In the genomic region with DNA sequence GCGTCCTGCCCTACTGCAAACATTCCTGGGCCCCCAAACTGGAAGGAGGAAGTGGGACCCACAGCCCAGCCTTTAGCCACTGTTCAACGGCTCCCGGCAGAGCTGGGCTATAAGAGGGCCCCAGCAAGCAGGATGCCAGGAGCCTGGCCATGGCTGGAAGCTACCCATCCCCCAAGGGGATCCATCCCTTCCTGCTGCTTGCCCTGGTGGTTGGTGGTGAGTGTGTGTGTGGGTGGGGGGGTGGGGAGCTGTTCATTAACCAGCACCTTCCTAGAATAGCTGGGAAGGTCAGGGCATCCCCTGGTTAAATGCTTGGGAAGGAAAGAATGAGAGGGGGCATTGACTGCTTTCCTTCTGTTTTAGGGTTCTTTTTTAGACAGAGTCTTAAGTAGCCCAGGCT, we compare ENCODE assay signal across 28 mouse cellular contexts. TPM values are rescaled to one million over a fixed set of nuclear protein-coding genes. Genes with fewer than 3 reads are reported as not detected.
DNase-seq lines count a peak whose midpoint lies in the region; ATAC-seq lines count a peak whose summit lies in the region.
"Had no signal": no experiment of that assay in that cellular context is flagged by ENCODE, and none has a peak within 500 bp of the region (broad histone marks: within the 10 kb centered on the region; RNA-seq: fewer than 3 reads in every experiment).

No protein-coding gene starts in this region.

- no peaks in the 10 kb centered on the region for H3K36me3 ChIP-seq in kidney, embryonic 14.5 days (ENCODE audit: control insufficient read depth, insufficient read depth, low read length)
- H3K36me3 ChIP-seq in liver, embryonic 13.5 days, result no peaks in the 10 kb centered on the region
- H3K36me3 ChIP-seq in liver, embryonic 11.5 days (ENCODE audit: control insufficient read depth, insufficient read depth, low read length), result no peaks in the 10 kb centered on the region
- H3K36me3 ChIP-seq in limb, embryonic 13.5 days, result no peaks in the 10 kb centered on the region
- H3K36me3 ChIP-seq: embryonic facial prominence, embryonic 15.5 days; heart, embryonic 10.5 days; limb, embryonic 15.5 days had no signal

- H3K4me1 ChIP-seq in kidney, embryonic 14.5 days (ENCODE audit: control insufficient read depth, insufficient read depth, low read length), result peaks cover 30% of the 10 kb centered on the region
- H3K4me1 ChIP-seq in liver, embryonic 13.5 days (replicated peaks), result peaks cover 72% of the 10 kb centered on the region
- peaks cover 42% of the 10 kb centered on the region for H3K4me1 ChIP-seq in liver, embryonic 11.5 days (replicated peaks; ENCODE audit: control insufficient read depth, insufficient read depth, low read length)
- peaks cover 32% of the 10 kb centered on the region for H3K4me1 ChIP-seq in limb, embryonic 13.5 days

- H3K27ac ChIP-seq in kidney, embryonic 14.5 days (ENCODE audit: low read depth, low read length), result peak overlapping the region; percentile 31; the same call in 1 of the 2 replicates
- peak overlapping the region; percentile 55; the same call in 1 of the 2 replicates for H3K27ac ChIP-seq in liver, embryonic 13.5 days
- no peak overlapping the region for H3K27ac ChIP-seq in liver, embryonic 11.5 days (ENCODE audit: low read depth, low read length)
- H3K27ac ChIP-seq in limb, embryonic 13.5 days, result no peak overlapping the region
- H3K27ac ChIP-seq: embryonic facial prominence, embryonic 15.5 days; gastrocnemius, adult 2 months; heart, embryonic 10.5 days; hindbrain, embryonic 14.5 days; limb, embryonic 15.5 days had no signal

- H3K9me3 ChIP-seq in kidney, embryonic 14.5 days (ENCODE audit: control insufficient read depth, low read length), result no peaks in the 10 kb centered on the region
- no peaks in the 10 kb centered on the region for H3K9me3 ChIP-seq in liver, embryonic 13.5 days (replicated peaks)
- H3K9me3 ChIP-seq in liver, embryonic 11.5 days (ENCODE audit: control insufficient read depth, low read length), result no peaks in the 10 kb centered on the region
- no peaks in the 10 kb centered on the region for H3K9me3 ChIP-seq in limb, embryonic 13.5 days
- H3K9me3 ChIP-seq: embryonic facial prominence, embryonic 15.5 days; heart, embryonic 10.5 days; limb, embryonic 15.5 days had no signal

- no peak overlapping the region for H3K4me2 ChIP-seq in kidney, embryonic 14.5 days (replicated peaks; ENCODE audit: low read depth, low read length)
- H3K4me2 ChIP-seq in liver, embryonic 13.5 days, result peak overlapping the region; percentile 56
- H3K4me2 ChIP-seq in liver, embryonic 11.5 days, result no peak overlapping the region
- H3K4me2 ChIP-seq in limb, embryonic 13.5 days (replicated peaks), result no peak overlapping the region
- H3K4me2 ChIP-seq: embryonic facial prominence, embryonic 15.5 days; hindbrain, embryonic 14.5 days; limb, embryonic 15.5 days had no signal

- intact Hi-C loops in left cerebral cortex, postnatal 25 days (cut with DNase I), result no loop called here

- 0 out of 2 replicates have a peak, but pooled peaks have one; percentile 10 for ATAC-seq in kidney, embryonic 14.5 days (ENCODE audit: low FRiP score, low TSS enrichment)
- no peak; the same call in 1 of the 2 replicates for ATAC-seq in liver, embryonic 13.5 days (ENCODE audit: low read depth)
- ATAC-seq in liver, embryonic 11.5 days (replicated peaks; ENCODE audit: low FRiP score), result no peak
- ATAC-seq in limb, embryonic 13.5 days (ENCODE audit: low FRiP score, low read depth), result no peak
- ATAC-seq: forebrain, embryonic 14.5 days; inflammation-experienced regulatory T-cells, adult 6 months; lung, postnatal 0 days had no signal

- no peak overlapping the region for H3K4me3 ChIP-seq in kidney, embryonic 14.5 days (ENCODE audit: low read length)
- no peak overlapping the region for H3K4me3 ChIP-seq in liver, embryonic 13.5 days (replicated peaks)
- H3K4me3 ChIP-seq in liver, embryonic 11.5 days (ENCODE audit: low read depth, low read length), result no peak overlapping the region
- H3K4me3 ChIP-seq in limb, embryonic 13.5 days, result no peak overlapping the region
- H3K4me3 ChIP-seq: embryonic facial prominence, embryonic 15.5 days; gastrocnemius, adult 2 months; heart, embryonic 10.5 days; limb, embryonic 15.5 days had no signal

- H3K27me3 ChIP-seq in kidney, embryonic 14.5 days (ENCODE audit: control insufficient read depth, insufficient read depth, low read length), result no peaks in the 10 kb centered on the region
- H3K27me3 ChIP-seq in liver, embryonic 13.5 days, result peaks cover 34% of the 10 kb centered on the region
- H3K27me3 ChIP-seq in liver, embryonic 11.5 days (replicated peaks; ENCODE audit: control insufficient read depth, insufficient read depth, low read length), result peaks cover 8% of the 10 kb centered on the region
- peaks cover 14% of the 10 kb centered on the region for H3K27me3 ChIP-seq in limb, embryonic 13.5 days

- DNase-seq in kidney, adult 9 months, result no peak
- no peak for DNase-seq in liver, embryonic 13.5 days
- no peak for DNase-seq in liver, embryonic 11.5 days (ENCODE audit: low spot score)
- DNase-seq in layer of hippocampus, adult 18-20 months (ENCODE audit: low spot score in 2 of 2), result no peak
- no peak for DNase-seq in left cerebral cortex, postnatal 25 days (ENCODE audit: low spot score in 2 of 2)
- DNase-seq: adrenal gland, postnatal 36 days; cerebellum, adult 11 months; cerebellum, adult 9-11 months; gastrocnemius, adult 2 months; heart, postnatal 36 days; kidney, adult 18-20 months; midbrain, embryonic 14.5 days; right cerebral cortex, postnatal 14 days had no signal

- H3K9ac ChIP-seq in kidney, embryonic 14.5 days (ENCODE audit: low read depth, low read length), result no peak overlapping the region
- H3K9ac ChIP-seq in liver, embryonic 13.5 days, result no peak overlapping the region; the same call in 1 of the 2 replicates
- no peak overlapping the region for H3K9ac ChIP-seq in liver, embryonic 11.5 days (ENCODE audit: low read depth, low read length)
- 0 out of 2 replicates have a peak overlapping the region, but pooled peaks have one; percentile 39 for H3K9ac ChIP-seq in limb, embryonic 13.5 days
- H3K9ac ChIP-seq: embryonic facial prominence, embryonic 15.5 days; hindbrain, embryonic 14.5 days; limb, embryonic 15.5 days had no signal

- WGBS in kidney, embryonic 14.5 days, result 33% methylated on average over 3 of the region's 3 CpGs
- WGBS in liver, embryonic 13.5 days (ENCODE audit: insufficient replicate concordance), result 18% methylated on average over 3 of the region's 3 CpGs
- 25% methylated on average over 3 of the region's 3 CpGs for WGBS in liver, embryonic 11.5 days
- WGBS in limb, embryonic 13.5 days, result 34% methylated on average over 3 of the region's 3 CpGs

RNA-seq across cellular contexts. Expression of gene Plppr3, which starts 5.1 kb away (rescaled TPM):
- polyA plus RNA-seq in kidney, embryonic 14.5 days (2014; fragmentation: Nextera tagmentation; extraction: Ambion mirVana), result 58.8 and 59.7 TPM in 2 replicates
- 5.7 and 5.8 TPM in 2 replicates for polyA plus RNA-seq in liver, embryonic 13.5 days (2015; fragmentation: Nextera tagmentation; extraction: Ambion mirVana)
- polyA plus RNA-seq in liver, embryonic 11.5 days (2014; fragmentation: Nextera tagmentation; extraction: Ambion mirVana), result 17.6 and 20.9 TPM in 2 replicates
- polyA plus RNA-seq in limb, embryonic 13.5 days (2015; fragmentation: Nextera tagmentation; extraction: Ambion mirVana), result 138 and 142 TPM in 2 replicates
- 10 to 100 TPM; 30.6 to 34.4 TPM for total RNA-seq in layer of hippocampus, adult 18-20 months (2021)
- 10 to 100 TPM; 51.1 to 53.3 TPM for total RNA-seq in left cerebral cortex, postnatal 25 days (2021)
- total RNA-seq: heart, postnatal 36 days had no signal

RNA-seq across cellular contexts. Expression of gene Prtn3, which starts 5.3 kb away (rescaled TPM):
- polyA plus RNA-seq in kidney, embryonic 14.5 days (2014; fragmentation: Nextera tagmentation; extraction: Ambion mirVana), result 9.6 and 11.1 TPM in 2 replicates
- 54.8 and 64.6 TPM in 2 replicates for polyA plus RNA-seq in liver, embryonic 13.5 days (2015; fragmentation: Nextera tagmentation; extraction: Ambion mirVana)
- polyA plus RNA-seq in liver, embryonic 11.5 days (2014; fragmentation: Nextera tagmentation; extraction: Ambion mirVana), result 50.9 and 52.4 TPM in 2 replicates
- 11.1 and 11.3 TPM in 2 replicates for polyA plus RNA-seq in limb, embryonic 13.5 days (2015; fragmentation: Nextera tagmentation; extraction: Ambion mirVana)
- total RNA-seq in layer of hippocampus, adult 18-20 months (2021), result 1 to 10 TPM in 1 of 2 experiments, under 1 TPM in 1; 0.94 to 2.0 TPM
- total RNA-seq in left cerebral cortex, postnatal 25 days (2021), result 1 to 10 TPM; 1.4 to 2.4 TPM
- total RNA-seq: gastrocnemius, adult 2 months; heart, postnatal 36 days had no signal
- polyA plus RNA-seq: inflammation-experienced regulatory T-cells, adult 6 months had no signal

RNA-seq across cellular contexts. Expression of gene Elane, which starts 6.5 kb away (rescaled TPM):
- polyA plus RNA-seq in kidney, embryonic 14.5 days (2014; fragmentation: Nextera tagmentation; extraction: Ambion mirVana), result not detected in 2 replicates
- 47.1 and 59.3 TPM in 2 replicates for polyA plus RNA-seq in liver, embryonic 13.5 days (2015; fragmentation: Nextera tagmentation; extraction: Ambion mirVana)
- polyA plus RNA-seq in liver, embryonic 11.5 days (2014; fragmentation: Nextera tagmentation; extraction: Ambion mirVana), result 11.1 and 11.8 TPM in 2 replicates
- polyA plus RNA-seq in limb, embryonic 13.5 days (2015; fragmentation: Nextera tagmentation; extraction: Ambion mirVana), result 0.29 and 0.86 TPM in 2 replicates
- not detected for total RNA-seq in layer of hippocampus, adult 18-20 months (2021)
- not detected for total RNA-seq in left cerebral cortex, postnatal 25 days (2021)
- total RNA-seq: ES-E14; gastrocnemius, adult 2 months; heart, postnatal 36 days; layer of hippocampus, adult 8-10 months; left cerebral cortex, postnatal 14 days had no signal
- polyA plus RNA-seq: frontal cortex, adult 2 months; inflammation-experienced regulatory T-cells, adult 6 months; midbrain, embryonic 14.5 days; neural tube, embryonic 11.5 days had no signal

RNA-seq across cellular contexts. Expression of gene Cfd, which starts 11.1 kb away (rescaled TPM):
- not detected in 2 replicates for polyA plus RNA-seq in kidney, embryonic 14.5 days (2014; fragmentation: Nextera tagmentation; extraction: Ambion mirVana)
- not detected in 2 replicates for polyA plus RNA-seq in liver, embryonic 13.5 days (2015; fragmentation: Nextera tagmentation; extraction: Ambion mirVana)
- polyA plus RNA-seq in liver, embryonic 11.5 days (2014; fragmentation: Nextera tagmentation; extraction: Ambion mirVana), result not detected in 2 replicates
- not detected in 2 replicates for polyA plus RNA-seq in limb, embryonic 13.5 days (2015; fragmentation: Nextera tagmentation; extraction: Ambion mirVana)
- total RNA-seq in layer of hippocampus, adult 18-20 months (2021), result not detected
- total RNA-seq in left cerebral cortex, postnatal 25 days (2021), result not detected
- total RNA-seq: common myeloid progenitor, adult 5-6 weeks; ES-E14; left cerebral cortex, postnatal 14 days had no signal
- polyA plus RNA-seq: embryonic facial prominence, embryonic 15.5 days; forebrain, embryonic 14.5 days; heart, embryonic 10.5 days; hindbrain, embryonic 14.5 days; inflammation-experienced regulatory T-cells, adult 6 months; limb, embryonic 15.5 days; lung, postnatal 0 days; midbrain, embryonic 14.5 days; neural tube, embryonic 11.5 days had no signal

RNA-seq across cellular contexts. Expression of gene Ptbp1, which starts 25.3 kb away (rescaled TPM):
- polyA plus RNA-seq in kidney, embryonic 14.5 days (2014; fragmentation: Nextera tagmentation; extraction: Ambion mirVana), result 279 and 333 TPM in 2 replicates
- polyA plus RNA-seq in liver, embryonic 13.5 days (2015; fragmentation: Nextera tagmentation; extraction: Ambion mirVana), result 136 and 175 TPM in 2 replicates
- 329 and 336 TPM in 2 replicates for polyA plus RNA-seq in liver, embryonic 11.5 days (2014; fragmentation: Nextera tagmentation; extraction: Ambion mirVana)
- polyA plus RNA-seq in limb, embryonic 13.5 days (2015; fragmentation: Nextera tagmentation; extraction: Ambion mirVana), result 347 and 366 TPM in 2 replicates
- total RNA-seq in layer of hippocampus, adult 18-20 months (2021), result 10 to 100 TPM; 48.8 to 58.4 TPM
- 10 to 100 TPM; 48.5 to 52.3 TPM for total RNA-seq in left cerebral cortex, postnatal 25 days (2021)

Comparison
In these comparisons a context has a peak if more than half of its experiments do, and no peak if none do; other contexts are left out.
1. H3K27ac ChIP-seq: peak in kidney, embryonic 14.5 days (single experiment) and liver, embryonic 13.5 days (single experiment); none in liver, embryonic 11.5 days (single experiment) and limb, embryonic 13.5 days (single experiment).